ENCODE assay signal across 18 mouse cellular contexts in genomic region chr3:88212356-88212755, GRCm38 (mm10). TPM values are rescaled to one million over a fixed set of nuclear protein-coding genes. Genes with fewer than 3 reads are reported as not detected.
A peak's percentile ranks its signal among the peaks of the same experiment; 100 is the strongest.
DNase-seq lines count a peak whose midpoint lies in the region; ATAC-seq and TF ChIP-seq lines count a peak whose summit lies in the region.
"Had no signal": no experiment of that assay in that cellular context is flagged by ENCODE, and none has a peak within 500 bp of the region (broad histone marks: within the 10 kb centered on the region; RNA-seq: fewer than 3 reads in every experiment).

No protein-coding gene starts in this region.

- H3K27ac ChIP-seq in neural tube, embryonic 11.5 days (ENCODE audit: low read depth, low read length): peak overlapping the region; percentile 34; the same call in 1 of the 2 replicates
- H3K27ac ChIP-seq in hindbrain, embryonic 12.5 days: peak overlapping the region; percentile 97
- peak overlapping the region; percentile 98 for H3K27ac ChIP-seq in midbrain, embryonic 13.5 days
- peak overlapping the region; percentile 23; the same call in 1 of the 2 replicates for H3K27ac ChIP-seq in olfactory bulb, adult 2 months (ENCODE audit: insufficient read depth, low read depth, low read length)
- H3K27ac ChIP-seq: limb, embryonic 13.5 days had no signal

- peak overlapping the region; percentile 59 for H3K4me3 ChIP-seq in neural tube, embryonic 11.5 days (ENCODE audit: low read depth, low read length)
- peak overlapping the region; percentile 58 for H3K4me3 ChIP-seq in hindbrain, embryonic 12.5 days
- peak overlapping the region; percentile 55 for H3K4me3 ChIP-seq in midbrain, embryonic 13.5 days (replicated peaks)
- H3K4me3 ChIP-seq in olfactory bulb, adult 2 months (ENCODE audit: insufficient read depth, low read depth, low read length): no peak overlapping the region
- H3K4me3 ChIP-seq: limb, embryonic 13.5 days had no signal

- DNase-seq in neural tube, embryonic 11.5 days (ENCODE audit: low spot score): no peak
- no peak for DNase-seq in neural tube, embryonic 10.5 days (ENCODE audit: extremely low spot score, low spot score)
- DNase-seq in layer of hippocampus, postnatal 14 days (ENCODE audit: low spot score in 2 of 2): no peak
- DNase-seq in kidney, adult 9 months: no peak
- no peak for DNase-seq in left cerebral cortex, postnatal 36 days (ENCODE audit: low spot score in 2 of 2)
- DNase-seq: B cell, adult 2 months; gastrocnemius, postnatal 25 days; heart, postnatal 14 days; kidney, adult 11 months; kidney, postnatal 4 days; lung, postnatal 36 days had no signal

- intact Hi-C loops in left cerebral cortex, postnatal 36 days (cut with DNase I): no loop called here

- no peak for TF ChIP-seq POLR2A in olfactory bulb, adult 2 months (IDR thresholded peaks at IDR 0.05; ENCODE audit: insufficient read depth, low read depth, low read length)

- peaks cover 92% of the 10 kb centered on the region for H3K27me3 ChIP-seq in neural tube, embryonic 11.5 days (ENCODE audit: control insufficient read depth, insufficient read depth, low read length)
- H3K27me3 ChIP-seq in hindbrain, embryonic 12.5 days: peaks cover 93% of the 10 kb centered on the region
- H3K27me3 ChIP-seq in midbrain, embryonic 13.5 days: peaks cover 91% of the 10 kb centered on the region

- peak overlapping the region; percentile 73 for H3K4me2 ChIP-seq in neural tube, embryonic 11.5 days (ENCODE audit: low read depth)
- peak overlapping the region; percentile 64 for H3K4me2 ChIP-seq in hindbrain, embryonic 12.5 days (replicated peaks)
- peak overlapping the region; percentile 74 for H3K4me2 ChIP-seq in midbrain, embryonic 13.5 days (replicated peaks)
- H3K4me2 ChIP-seq: limb, embryonic 13.5 days had no signal

- peaks cover 2% of the 10 kb centered on the region; the same call in 1 of the 2 replicates for H3K36me3 ChIP-seq in neural tube, embryonic 11.5 days (ENCODE audit: control insufficient read depth, insufficient read depth, low read length)
- H3K36me3 ChIP-seq in hindbrain, embryonic 12.5 days: peaks cover 14% of the 10 kb centered on the region
- H3K36me3 ChIP-seq in midbrain, embryonic 13.5 days: 0 out of 2 replicates have a peak, but pooled peaks cover 14% of the 10 kb centered on the region
- H3K36me3 ChIP-seq: limb, embryonic 13.5 days had no signal

- H3K4me1 ChIP-seq in neural tube, embryonic 11.5 days (ENCODE audit: control insufficient read depth, insufficient read depth, low read length): peaks cover 3% of the 10 kb centered on the region; the same call in 1 of the 2 replicates
- peaks cover 29% of the 10 kb centered on the region for H3K4me1 ChIP-seq in hindbrain, embryonic 12.5 days
- peaks cover 88% of the 10 kb centered on the region for H3K4me1 ChIP-seq in midbrain, embryonic 13.5 days (replicated peaks)
- H3K4me1 ChIP-seq in olfactory bulb, adult 2 months (ENCODE audit: control insufficient read depth, insufficient read depth, low read length): peaks cover 32% of the 10 kb centered on the region

- ATAC-seq in neural tube, embryonic 11.5 days (ENCODE audit: insufficient read depth, low FRiP score, low TSS enrichment): no peak
- no peak for ATAC-seq in hindbrain, embryonic 12.5 days (ENCODE audit: low FRiP score)
- ATAC-seq in midbrain, embryonic 13.5 days: no peak
- ATAC-seq: Patski had no signal

- H3K9me3 ChIP-seq in neural tube, embryonic 11.5 days (ENCODE audit: control insufficient read depth, low read length): no peaks in the 10 kb centered on the region
- no peaks in the 10 kb centered on the region for H3K9me3 ChIP-seq in hindbrain, embryonic 12.5 days (replicated peaks)
- H3K9me3 ChIP-seq in midbrain, embryonic 13.5 days: no peaks in the 10 kb centered on the region
- H3K9me3 ChIP-seq: limb, embryonic 13.5 days had no signal

- 3% methylated on average over 1 of the region's 1 CpGs for WGBS in neural tube, embryonic 11.5 days
- WGBS in hindbrain, embryonic 12.5 days: 5% methylated on average over 1 of the region's 1 CpGs
- 15% methylated on average over 1 of the region's 1 CpGs for WGBS in midbrain, embryonic 13.5 days
- 46% methylated on average over 1 of the region's 1 CpGs for WGBS in olfactory bulb, adult 2 months

- peak overlapping the region; percentile 88 for H3K9ac ChIP-seq in neural tube, embryonic 11.5 days (ENCODE audit: low read length)
- H3K9ac ChIP-seq in hindbrain, embryonic 12.5 days: peak overlapping the region; percentile 89
- H3K9ac ChIP-seq in midbrain, embryonic 13.5 days (replicated peaks): peak overlapping the region; percentile 86
- H3K9ac ChIP-seq: limb, embryonic 13.5 days had no signal

- TF ChIP-seq CTCF in olfactory bulb, adult 2 months (IDR thresholded peaks at IDR 0.05; ENCODE audit: insufficient read depth, low read depth, low read length): no peak

RNA-seq across cellular contexts. Expression of gene Rhbg, which starts 42.2 kb away (rescaled TPM):
- 0.27 and 1.2 TPM in 2 replicates for polyA plus RNA-seq in neural tube, embryonic 11.5 days (2014; fragmentation: Nextera tagmentation; extraction: Ambion mirVana)
- 0.23 and 0.25 TPM in 2 replicates for polyA plus RNA-seq in hindbrain, embryonic 12.5 days (2016; fragmentation: Nextera tagmentation; extraction: Ambion mirVana)
- 0.12 TPM in 1 of 2 replicates, not detected in the other for polyA plus RNA-seq in midbrain, embryonic 13.5 days (2015; fragmentation: Nextera tagmentation; extraction: Ambion mirVana)
- not detected in 2 replicates for polyA plus RNA-seq in olfactory bulb, adult 2 months (2012; ENCODE audit: insufficient read depth, insufficient read length, low replicate concordance, missing spikeins)
- not detected for total RNA-seq in layer of hippocampus, postnatal 14 days (2021)
- total RNA-seq in left cerebral cortex, postnatal 36 days (2021): not detected
- total RNA-seq: gastrocnemius, postnatal 25 days; heart, postnatal 14 days; left cerebral cortex, adult 8-10 months; monocyte, adult 5-6 weeks had no signal
- polyA plus RNA-seq: Patski had no signal

Comparison
In these comparisons a context has a peak if more than half of its experiments do, and no peak if none do; other contexts are left out.
1. H3K27ac ChIP-seq: peak in every context shown above with its lines; median percentile 98 in midbrain, embryonic 13.5 days; 97 in hindbrain, embryonic 12.5 days; 34 in neural tube, embryonic 11.5 days; 23 in olfactory bulb, adult 2 months.